Mouse (Mus musculus) left cerebral cortex, adult 2 months (tissue): ENCODE results near the gene Cald1. TPM values are rescaled to one million over a fixed set of nuclear protein-coding genes. Genes with fewer than 3 reads are reported as not detected.

Experiments used
- DNase-seq, 2 experiments: peaks; one replicate each; pipeline ENCODE4 v3.0.0; 2021 to 2022; ENCODE audit warnings: low spot score in 2 of 2, mixed read lengths in 1 of 2; ENCODE audit errors: extremely low spot score in 1 of 2
- H3K27ac ChIP-seq: fragments of 200-600 bp; 2 replicates; pipeline ENCODE4 v1.8.1; 2022
- H3K4me3 ChIP-seq: fragments of 200-600 bp; 2 replicates; pipeline ENCODE4 v1.8.1; 2022
- CTCF ChIP-seq: fragments of 200-600 bp; IDR thresholded peaks from 2 replicates; pipeline ENCODE4 v1.8.1; 2022; ENCODE audit warnings: antibody characterized with exemption, mild to moderate bottlenecking, moderate library complexity
- intact Hi-C: fragments of 180-260 bp; cut with DNase I; formaldehyde crosslinking; loops from one replicate; pipeline ENCODE4 v1.15.1; 2025
- total RNA-seq, 2 experiments: library from RNA; stranded (reverse); gene quantifications; 2 replicates each; pipeline ENCODE4 v1.2.3; 2021

Cald1 gene
- total RNA-seq, 2 experiments from 2014 or later: 20.9 to 22.4 TPM

DNA sequence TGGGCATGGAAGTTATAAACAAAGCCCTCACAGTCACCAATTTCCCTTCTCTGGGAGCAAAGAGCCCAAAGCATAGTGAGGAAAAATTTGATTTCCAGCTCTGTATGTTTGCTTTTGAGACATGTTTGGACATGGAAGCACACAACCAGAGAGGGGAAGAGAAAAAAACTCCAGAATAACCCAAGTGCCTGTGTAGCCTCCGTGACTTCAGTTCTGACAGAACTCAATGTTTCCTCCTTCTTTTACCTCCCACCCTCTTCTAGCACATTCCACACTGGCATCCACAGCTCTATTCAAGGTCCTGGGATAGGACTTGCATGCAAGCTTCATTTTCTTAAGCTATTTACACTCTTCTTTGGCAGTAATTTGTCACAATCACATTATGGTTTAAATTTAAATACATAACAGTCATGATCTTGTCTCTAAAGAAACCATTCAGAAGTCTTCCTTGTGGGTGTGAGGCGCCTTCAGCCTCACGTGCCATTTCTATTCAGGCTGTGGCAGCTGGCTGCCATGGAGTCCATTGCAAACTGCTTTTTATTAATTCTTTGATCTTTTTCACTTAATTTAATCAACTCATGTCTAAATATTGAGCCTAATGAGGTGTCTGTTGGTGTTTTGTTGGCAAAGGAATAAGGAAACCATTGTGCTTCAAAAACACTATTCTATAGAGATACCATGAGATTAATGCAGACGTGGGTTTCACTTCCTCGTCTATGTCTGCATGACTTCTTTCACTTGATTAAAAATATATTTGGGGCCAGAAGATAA lies 49.9 kb downstream of the Cald1 start:
- intact Hi-C loops: no loop called here
- no peak for DNase-seq
- TF ChIP-seq CTCF: no peak
- no peak overlapping the region for H3K27ac ChIP-seq
- no peak overlapping the region for H3K4me3 ChIP-seq

DNA sequence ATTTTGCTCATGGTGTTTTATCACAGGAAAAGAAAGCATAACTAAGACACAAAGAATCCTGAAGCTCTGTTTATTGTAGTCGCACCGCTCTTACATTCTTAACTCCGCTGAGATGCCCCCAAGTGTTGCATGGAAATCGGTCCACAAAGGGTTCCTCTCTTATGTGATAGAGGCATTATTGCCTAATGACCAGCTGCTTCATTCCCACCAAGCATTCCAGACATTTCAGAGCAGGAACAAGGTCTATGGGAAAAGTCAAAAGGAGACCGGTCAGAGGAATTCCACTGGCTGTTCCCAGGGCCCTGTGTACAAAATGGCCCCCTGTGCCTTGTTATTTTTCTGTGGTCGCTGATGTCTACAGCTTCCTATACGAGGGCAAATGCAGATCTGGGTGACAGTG lies 53.0 kb downstream of the Cald1 start:
- TF ChIP-seq CTCF: no peak
- H3K27ac ChIP-seq: no peak overlapping the region

DNA sequence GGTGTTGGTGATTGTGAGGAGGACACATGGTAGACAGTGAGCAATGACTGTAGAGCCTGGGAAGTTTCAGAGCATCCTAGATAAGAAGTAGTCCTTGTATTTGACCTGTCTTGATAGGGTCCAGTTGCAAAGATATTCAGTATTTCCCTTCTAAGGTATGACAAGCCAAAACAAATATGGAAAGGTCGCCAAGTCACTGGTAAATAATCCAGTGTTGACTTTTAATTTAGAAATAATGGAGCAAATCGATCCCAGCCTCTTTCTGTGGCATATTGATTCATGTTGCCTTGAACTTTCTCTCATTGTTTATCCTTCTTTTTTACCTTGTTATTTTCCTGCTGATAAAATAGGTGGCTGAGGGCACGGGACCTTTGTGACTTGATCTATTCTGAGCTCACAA lies 57.4 kb downstream of the Cald1 start:
- DNase-seq: no peak
- no peak for TF ChIP-seq CTCF
- Histone ChIP-seq H3K4me3 (no peak overlapping the region), H3K27ac (no peak overlapping the region)
- intact Hi-C loops: no loop called here

More for the DNA sequence above, 53.0 kb downstream of the Cald1 start:
- no peak overlapping the region for H3K4me3 ChIP-seq
- DNase-seq: no peak
- intact Hi-C loops: no loop called here

DNA sequence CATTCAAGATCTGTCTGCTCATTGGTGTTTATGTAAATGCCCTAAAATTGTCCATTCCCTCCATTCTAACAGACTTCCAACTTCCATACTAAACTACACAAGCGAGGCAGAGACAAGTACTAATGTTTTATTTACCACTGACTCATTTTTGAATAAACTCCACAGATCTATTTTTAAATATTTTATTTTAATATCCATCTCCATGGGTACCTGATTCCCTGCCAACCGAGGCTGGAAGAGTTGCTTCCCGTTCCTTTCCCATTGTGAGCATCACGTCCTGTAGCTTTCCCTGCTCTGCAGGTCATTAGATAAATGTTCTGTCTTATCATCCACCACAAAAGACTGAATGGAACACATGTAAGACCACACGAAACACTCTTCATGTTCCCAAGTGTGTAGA lies 60.5 kb downstream of the Cald1 start:
- TF ChIP-seq CTCF: no peak
- no peak for DNase-seq
- no peak overlapping the region for H3K27ac ChIP-seq
- H3K4me3 ChIP-seq: no peak overlapping the region
- intact Hi-C loops: no loop called here

DNA sequence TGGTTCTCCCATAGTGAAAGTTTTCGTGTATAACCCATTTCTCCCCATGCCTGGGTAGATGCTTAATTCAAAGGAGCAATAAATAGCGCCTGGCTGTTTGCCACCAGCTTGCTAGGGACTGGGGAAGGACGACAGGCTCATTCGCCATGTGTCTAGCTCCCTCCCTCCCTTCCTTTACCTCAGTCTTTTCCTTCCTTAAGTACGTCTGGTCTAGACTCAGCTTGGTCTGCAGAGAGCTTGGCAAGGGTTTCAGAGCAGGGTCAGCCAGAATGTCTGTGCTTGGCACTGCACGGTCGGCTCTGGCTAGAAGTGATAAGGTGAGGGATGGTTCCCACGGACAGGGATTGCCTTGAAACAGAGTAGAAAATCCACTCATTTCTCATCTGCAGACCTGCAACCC lies 62.4 kb downstream of the Cald1 start:
- no peak overlapping the region for H3K4me3 ChIP-seq
- intact Hi-C loops: no loop called here
- DNase-seq: no peak
- no peak overlapping the region for H3K27ac ChIP-seq
- no peak for TF ChIP-seq CTCF

DNA sequence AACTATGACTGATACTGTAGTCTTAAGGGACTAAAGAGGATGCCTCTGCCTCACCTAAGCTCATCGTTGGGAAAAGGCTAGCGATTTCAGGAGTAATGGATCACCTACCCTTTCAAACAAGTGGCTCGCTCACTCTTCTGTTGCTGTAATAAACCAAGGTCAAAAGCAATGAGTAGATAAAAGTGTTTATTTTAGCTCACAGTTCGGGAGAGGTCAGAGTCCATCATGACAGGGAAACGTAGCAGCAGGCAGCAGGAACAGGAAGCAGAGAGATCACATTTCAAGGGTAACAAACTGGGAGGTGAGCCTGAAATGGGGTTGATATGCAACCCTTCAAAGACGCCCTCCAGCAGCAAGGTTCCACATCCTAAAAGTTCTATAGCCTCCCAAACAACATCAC lies 64.3 kb downstream of the Cald1 start:
- H3K27ac ChIP-seq: no peak overlapping the region
- intact Hi-C loops: no loop called here
- H3K4me3 ChIP-seq: no peak overlapping the region
- no peak for TF ChIP-seq CTCF
- no peak for DNase-seq

DNA sequence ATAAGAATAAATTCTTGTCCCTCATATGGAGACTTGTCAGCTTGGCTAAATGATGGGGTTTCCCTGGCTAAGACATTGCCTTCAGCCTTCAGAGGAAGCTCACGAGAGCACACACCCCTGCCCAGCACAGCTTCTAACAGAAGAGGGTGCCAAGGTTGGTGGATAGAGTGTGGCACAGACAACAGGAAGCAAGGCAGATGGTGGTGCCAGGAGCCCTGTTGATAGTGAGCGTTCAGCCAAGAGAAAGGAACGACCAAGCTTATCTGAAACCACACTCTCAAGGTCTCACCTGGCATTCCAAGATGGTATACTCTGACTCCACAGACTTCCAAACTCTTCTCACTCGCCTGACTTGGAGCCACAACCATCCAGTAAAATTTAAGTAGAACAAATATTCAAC lies 66.0 kb downstream of the Cald1 start:
- TF ChIP-seq CTCF: no peak
- intact Hi-C loops: no loop called here
- no peak for DNase-seq
- Histone ChIP-seq H3K4me3 (no peak overlapping the region), H3K27ac (no peak overlapping the region)

DNA sequence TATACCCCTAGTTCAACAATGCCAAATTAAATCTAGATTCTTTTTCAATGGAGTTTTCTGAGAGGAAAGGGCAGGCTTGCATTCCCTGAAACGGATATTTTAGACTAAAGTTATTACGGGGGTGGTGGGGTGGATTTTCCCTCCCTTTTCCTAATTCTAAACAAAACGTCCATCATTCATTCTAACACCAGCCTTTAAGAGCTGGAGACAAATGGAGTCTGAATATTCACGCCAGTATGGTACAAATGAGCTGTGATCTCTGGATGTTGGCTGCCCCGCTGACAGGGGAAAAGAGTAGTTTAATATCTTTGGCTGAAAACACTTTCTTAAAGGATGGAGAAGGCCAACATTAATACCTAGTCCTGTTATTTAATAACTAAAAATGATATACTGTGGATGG lies 66.4 kb downstream of the Cald1 start:
- Histone ChIP-seq H3K4me3 (no peak overlapping the region), H3K27ac (no peak overlapping the region)
- no peak for DNase-seq
- intact Hi-C loops: no loop called here
- TF ChIP-seq CTCF: no peak

DNA sequence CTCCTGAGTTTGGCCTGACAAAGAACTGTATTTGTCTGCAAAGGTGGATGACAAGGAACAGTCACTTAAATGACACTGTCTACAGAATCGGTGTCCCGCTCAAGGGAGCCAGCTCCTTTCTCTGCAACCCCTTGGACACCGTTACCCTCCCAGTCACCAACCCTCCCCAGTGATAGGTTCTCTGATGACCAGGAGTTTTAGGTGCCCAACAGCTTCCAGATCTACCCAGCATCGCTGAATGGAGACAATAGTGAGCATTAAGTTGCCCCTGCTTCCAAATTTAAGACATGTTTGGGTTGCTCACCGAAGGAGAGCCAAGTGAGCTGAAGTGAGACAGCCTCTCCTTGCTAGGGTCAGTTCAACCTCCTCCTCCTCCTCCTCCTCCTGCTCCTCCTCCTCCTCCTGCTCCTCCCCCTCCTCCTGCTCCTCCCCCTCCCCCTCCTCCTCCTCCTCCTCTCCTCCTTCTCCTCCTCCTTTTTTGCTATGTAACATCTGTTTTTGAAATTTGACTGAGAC lies 70.5 kb downstream of the Cald1 start:
- Histone ChIP-seq H3K4me3 (no peak overlapping the region), H3K27ac (no peak overlapping the region)
- no peak for DNase-seq
- intact Hi-C loops: no loop called here
- no peak for TF ChIP-seq CTCF

DNA sequence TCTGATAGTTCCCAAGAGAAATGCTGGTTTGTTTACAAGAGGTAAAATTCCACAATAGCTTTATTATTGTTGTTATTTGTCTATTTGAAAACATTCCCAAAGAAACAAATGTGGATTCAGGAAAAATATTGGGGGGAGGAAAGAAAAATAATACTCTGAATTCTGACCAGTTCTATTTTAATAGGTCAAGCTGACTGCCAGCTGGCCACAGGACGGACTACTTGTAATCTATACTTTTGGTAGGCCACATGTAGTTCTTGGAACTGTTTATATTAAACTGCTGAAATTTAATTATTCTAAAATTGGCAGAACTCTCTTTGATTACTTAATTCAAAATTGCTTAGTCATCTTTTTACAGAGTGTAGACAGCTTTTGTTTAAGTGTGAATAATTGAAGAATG lies 73.1 kb downstream of the Cald1 start:
- H3K27ac ChIP-seq: no peak overlapping the region
- TF ChIP-seq CTCF: no peak
- no peak overlapping the region for H3K4me3 ChIP-seq
- DNase-seq: no peak
- intact Hi-C loops: no loop called here

DNA sequence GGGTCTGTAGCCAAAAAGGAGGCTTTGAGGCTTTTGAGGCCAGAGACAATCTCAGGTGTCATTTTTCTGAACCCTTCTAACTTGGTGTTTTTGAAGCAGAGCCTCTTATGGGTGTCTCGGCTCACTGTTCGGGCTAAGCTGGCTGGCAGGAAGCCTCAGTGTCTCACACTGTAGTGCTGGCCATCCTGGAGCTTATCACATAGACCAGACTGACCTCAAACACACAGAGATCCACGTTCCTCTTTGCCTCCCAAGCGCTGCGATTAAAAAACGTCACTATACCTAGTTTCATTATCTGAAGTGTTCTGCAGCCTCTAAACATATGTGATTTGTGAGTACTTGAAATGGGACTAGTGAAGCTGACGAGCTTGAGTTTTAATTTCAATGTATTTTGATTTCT lies 76.1 kb downstream of the Cald1 start:
- intact Hi-C loops: no loop called here
- DNase-seq: no peak
- Histone ChIP-seq H3K27ac (no peak overlapping the region), H3K4me3 (no peak overlapping the region)
- no peak for TF ChIP-seq CTCF

DNA sequence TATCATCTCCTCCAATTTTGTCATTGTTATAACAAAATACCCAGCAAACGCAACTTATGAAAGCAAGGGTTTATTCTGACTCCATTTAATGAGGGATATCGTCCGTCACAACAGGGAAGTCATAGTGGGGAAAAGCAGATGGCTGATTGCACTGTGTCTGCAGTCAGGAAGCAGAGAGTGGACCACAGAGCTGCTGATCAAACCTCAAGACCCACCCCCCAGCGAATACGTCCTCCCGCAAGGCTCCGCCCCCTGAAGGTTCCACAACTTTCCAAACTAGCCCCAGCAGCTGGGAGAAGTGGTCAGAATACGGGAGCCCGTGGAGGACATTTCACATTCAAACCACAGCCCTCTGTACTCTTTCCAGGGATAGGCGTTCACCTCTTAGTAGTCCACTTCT lies 76.6 kb downstream of the Cald1 start:
- no peak for TF ChIP-seq CTCF
- Histone ChIP-seq H3K27ac (no peak overlapping the region), H3K4me3 (no peak overlapping the region)
- intact Hi-C loops: no loop called here
- DNase-seq: no peak

DNA sequence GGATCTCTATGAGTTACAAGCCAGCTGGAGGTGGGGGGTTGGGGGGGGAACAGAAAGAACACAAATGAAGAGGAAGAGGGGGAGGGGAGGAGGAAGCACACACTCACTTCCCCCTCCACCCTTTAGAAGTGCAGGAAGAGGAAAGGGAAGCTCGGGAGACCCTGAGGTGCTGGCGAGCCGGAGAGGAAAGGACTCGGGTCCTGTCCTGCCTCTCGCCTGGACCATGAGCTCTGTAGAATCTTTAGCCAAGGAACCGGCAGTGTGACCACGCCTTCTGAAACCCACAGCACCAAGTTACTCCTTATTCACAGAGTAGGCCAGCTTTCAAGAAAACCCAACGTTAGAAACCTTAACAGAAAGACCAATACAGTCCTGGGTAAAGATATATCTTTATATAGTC lies 83.8 kb downstream of the Cald1 start:
- H3K27ac ChIP-seq: no peak overlapping the region
- intact Hi-C loops: no loop called here
- DNase-seq: no peak
- H3K4me3 ChIP-seq: no peak overlapping the region
- TF ChIP-seq CTCF: no peak
